Mouse (Mus musculus) gastrocnemius, adult 2 months (tissue): ENCODE data around the gene Ltc4s. TPM values are rescaled to one million over a fixed set of nuclear protein-coding genes. Genes with fewer than 3 reads are reported as not detected.

Experiments used
- DNase-seq: peaks from one replicate; pipeline ENCODE4 v3.0.0; 2022
- H3K27ac ChIP-seq: fragments of 200-600 bp; 2 replicates; pipeline ENCODE4 v1.8.1; 2022; ENCODE audit warnings: mild to moderate bottlenecking
- H3K4me3 ChIP-seq: fragments of 200-600 bp; 2 replicates; pipeline ENCODE4 v1.8.1; 2022; ENCODE audit warnings: mild to moderate bottlenecking, moderate library complexity
- CTCF ChIP-seq: fragments of 200-600 bp; IDR thresholded peaks from 2 replicates; pipeline ENCODE4 v1.8.1; 2022; ENCODE audit warnings: antibody characterized with exemption, mild to moderate bottlenecking, moderate library complexity
- intact Hi-C: fragments of 180-260 bp; cut with DNase I; formaldehyde crosslinking; loops from one replicate; pipeline ENCODE4 v1.15.1; 2025
- total RNA-seq, 2 experiments: library from RNA; stranded (reverse); gene quantifications; 2 replicates each; pipeline ENCODE4 v1.2.3; 2021

The Ltc4s gene
- total RNA-seq, 2 experiments from 2014 or later, result 2.1 to 3.2 TPM

- TF ChIP-seq CTCF, result no peak
- H3K4me3 ChIP-seq, result peak overlapping the region; percentile 92; the same call in 1 of the 2 replicates
- DNase-seq, result no peak
- H3K27ac ChIP-seq, result peak overlapping the region; percentile 71
- intact Hi-C loops, result loop anchor here (2.0 kb wide), 1 partner anchor 52 kb away; no protein-coding TSS in a partner anchor
These were observed 690 bp upstream of the Ltc4s start for GRCm38 (mm10) chr11:50238821-50239791.

DNA sequence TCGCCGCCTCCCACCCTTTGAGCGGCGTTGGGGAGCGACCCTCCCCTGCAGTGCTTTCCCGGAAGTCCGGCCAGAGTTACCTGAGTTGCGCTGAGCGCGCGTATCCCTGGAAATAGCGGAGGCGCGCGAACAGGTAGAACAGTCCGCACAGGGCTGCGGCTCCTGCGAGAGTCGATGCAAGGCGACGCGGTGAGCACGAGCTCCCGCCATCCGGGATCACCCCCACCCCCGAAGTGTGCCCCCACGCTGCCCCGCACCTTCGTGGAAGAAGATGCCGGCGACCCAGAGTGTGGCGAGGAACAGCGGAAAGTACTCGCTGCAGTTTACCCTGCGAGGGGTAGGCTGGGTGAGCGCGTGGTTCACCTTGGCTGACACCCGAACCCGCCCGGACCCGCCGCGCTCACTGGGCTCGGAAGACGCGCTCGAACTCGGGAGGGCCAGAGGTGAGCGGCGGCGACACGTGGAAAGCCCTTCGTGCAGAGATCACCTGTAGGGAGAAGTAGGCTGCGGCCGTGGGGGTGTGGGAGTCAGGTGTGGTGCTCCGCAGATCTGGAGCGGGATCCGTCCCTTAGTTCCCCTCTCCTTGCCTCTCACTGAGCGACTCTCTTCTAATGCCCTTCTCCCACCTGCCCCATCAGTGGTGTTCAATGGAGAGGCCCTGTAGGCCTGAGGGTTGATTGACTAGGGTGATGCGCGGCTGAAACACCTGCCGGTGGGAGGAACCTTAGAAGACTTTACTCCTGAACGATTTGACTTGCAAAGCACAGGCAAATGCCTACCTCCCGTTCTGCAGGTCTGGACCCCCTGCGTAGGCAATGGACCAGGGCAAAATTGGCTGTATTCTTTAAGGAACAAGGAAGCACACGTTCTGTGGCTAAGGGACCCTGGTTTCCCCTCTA lies 1.2 kb downstream of the Ltc4s start:
- intact Hi-C loops, result loop anchor here (1.0 kb wide), 1 partner anchor 127 kb away; no protein-coding TSS in a partner anchor
- DNase-seq, result peak; percentile 53
- TF ChIP-seq CTCF, result no peak
- peak overlapping the region; percentile 92 for H3K4me3 ChIP-seq
- peak overlapping the region; percentile 71 for H3K27ac ChIP-seq

DNA sequence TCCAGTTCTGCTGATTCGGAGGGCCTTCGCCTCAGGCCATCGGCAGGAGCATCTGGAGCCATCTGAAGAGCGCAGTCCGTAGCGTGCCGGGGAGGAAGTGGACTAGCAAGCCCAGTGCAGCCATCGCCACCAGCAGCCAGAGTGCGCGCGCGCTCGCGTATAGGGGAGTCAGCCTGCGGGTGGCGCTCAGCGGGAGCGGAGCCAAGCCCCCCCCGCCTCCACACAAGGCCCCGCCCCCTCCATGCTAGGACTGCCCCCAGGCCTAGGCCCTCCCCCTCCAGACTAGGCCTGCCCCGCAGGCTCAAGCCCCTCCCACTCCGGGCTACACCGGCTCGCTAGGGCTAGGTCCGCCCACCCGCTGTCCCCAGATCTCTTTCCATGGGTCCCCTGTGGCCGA lies 1.9 kb downstream of the Ltc4s start:
- peak; percentile 95 for DNase-seq
- Histone ChIP-seq H3K4me3 (peak overlapping the region; percentile 92), H3K27ac (peak overlapping the region; percentile 71)
- TF ChIP-seq CTCF, result peak; percentile 75
- intact Hi-C loops, result loop anchor here (1.0 kb wide), 1 partner anchor 128 kb away; no protein-coding TSS in a partner anchor

GRCm38 (mm10) chr11:50234606-50235005 lies 3.8 kb downstream of the Ltc4s start:
- H3K27ac ChIP-seq, result no peak overlapping the region
- intact Hi-C loops, result no loop called here
- H3K4me3 ChIP-seq, result no peak overlapping the region
- no peak for DNase-seq
- no peak for TF ChIP-seq CTCF

GRCm38 (mm10) chr11:50233993-50234392 lies 4.4 kb downstream of the Ltc4s start:
- intact Hi-C loops, result no loop called here
- peak; percentile 49 for TF ChIP-seq CTCF
- no peak overlapping the region for H3K27ac ChIP-seq

GRCm38 (mm10) chr11:50233022-50233421 lies 5.4 kb downstream of the Ltc4s start:
- intact Hi-C loops, result no loop called here

More at GRCm38 (mm10) chr11:50233993-50234392, 4.4 kb downstream of the Ltc4s start:
- no peak overlapping the region for H3K4me3 ChIP-seq
- no peak for DNase-seq

GRCm38 (mm10) chr11:50231411-50231810 lies 7.0 kb downstream of the Ltc4s start:
- Histone ChIP-seq H3K27ac (no peak overlapping the region), H3K4me3 (no peak overlapping the region)
- no peak for DNase-seq
- intact Hi-C loops, result loop anchor here (1.0 kb wide), 1 partner anchor 70 kb away; no protein-coding TSS in a partner anchor
- peak; percentile 72 for TF ChIP-seq CTCF

More at GRCm38 (mm10) chr11:50233022-50233421, 5.4 kb downstream of the Ltc4s start:
- no peak for DNase-seq
- Histone ChIP-seq H3K4me3 (no peak overlapping the region), H3K27ac (no peak overlapping the region)
- TF ChIP-seq CTCF, result no peak

- H3K27ac ChIP-seq, result no peak overlapping the region
- no peak overlapping the region for H3K4me3 ChIP-seq
- no peak for DNase-seq
- intact Hi-C loops, result loop anchor here (1.0 kb wide), 1 partner anchor 69 kb away; no protein-coding TSS in a partner anchor
- no peak for TF ChIP-seq CTCF
These were observed 7.7 kb downstream of the Ltc4s start for GRCm38 (mm10) chr11:50230481-50231304.

- Histone ChIP-seq H3K4me3 (0 out of 2 replicates have a peak overlapping the region, but pooled peaks have one; percentile 21), H3K27ac (peak overlapping the region; percentile 65)
- TF ChIP-seq CTCF, result no peak
- intact Hi-C loops, result no loop called here
- peak; percentile 73 for DNase-seq
These were observed 9.0 kb downstream of the Ltc4s start for GRCm38 (mm10) chr11:50229252-50229910.

DNA sequence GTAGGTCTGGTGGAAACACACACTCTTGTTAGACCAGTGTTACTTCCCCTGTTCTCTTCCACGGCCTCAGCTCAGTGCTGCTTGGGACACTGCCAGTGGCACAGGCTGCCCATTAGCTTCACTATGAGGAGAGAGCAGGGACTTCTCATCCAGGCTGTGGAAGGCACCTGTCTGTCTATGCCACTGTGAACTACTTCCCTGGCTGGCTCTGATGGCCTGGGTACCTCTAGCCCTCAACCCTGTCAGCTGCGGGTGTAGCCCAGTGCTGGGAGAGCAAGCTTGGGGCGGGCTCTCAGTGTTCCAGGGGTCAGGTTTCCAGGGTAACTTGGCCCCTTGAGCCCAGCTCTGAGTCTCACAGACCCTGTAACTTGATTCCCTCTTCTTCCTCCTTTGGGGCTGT lies 9.6 kb downstream of the Ltc4s start:
- intact Hi-C loops, result no loop called here
- no peak for TF ChIP-seq CTCF
- Histone ChIP-seq H3K27ac (peak overlapping the region; percentile 65), H3K4me3 (peak overlapping the region; percentile 11; the same call in 1 of the 2 replicates)
- DNase-seq, result peak; percentile 61

DNA sequence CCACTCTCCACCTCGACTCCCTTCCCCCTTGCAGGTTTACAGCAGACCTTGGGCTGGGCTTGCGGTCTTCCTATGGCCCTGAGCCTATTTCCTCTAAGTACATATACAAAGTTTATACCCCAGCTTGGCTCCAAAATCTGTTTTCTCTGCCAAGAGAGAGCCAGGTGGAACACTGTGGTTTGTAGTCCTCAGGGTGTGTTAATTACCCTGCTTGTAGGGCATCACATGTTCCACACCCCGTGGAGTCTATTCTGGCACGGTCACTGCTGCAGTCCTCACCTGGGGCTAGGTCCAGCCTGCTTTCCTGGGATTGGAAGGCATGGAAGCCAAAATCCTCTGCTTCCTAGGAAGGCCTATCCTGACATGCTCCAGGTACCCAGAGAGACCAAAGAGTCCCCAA lies 10.7 kb downstream of the Ltc4s start:
- DNase-seq, result no peak
- Histone ChIP-seq H3K4me3 (peak overlapping the region; percentile 96), H3K27ac (peak overlapping the region; percentile 89)
- intact Hi-C loops, result no loop called here
- TF ChIP-seq CTCF, result no peak
